Mouse (Mus musculus) gastrocnemius, postnatal 36 days (tissue): ENCODE data around the gene Slc29a1. TPM values are rescaled to one million over a fixed set of nuclear protein-coding genes. Genes with fewer than 3 reads are reported as not detected.

Experiments
- DNase-seq, 2 experiments: peaks; one replicate each; pipeline ENCODE4 v3.0.0; 2022
- intact Hi-C: fragments of 180-260 bp; cut with DNase I; formaldehyde crosslinking; loops from one replicate; pipeline ENCODE4 v1.15.1; 2025
- total RNA-seq, 2 experiments: library from RNA; stranded (reverse); gene quantifications; 2 replicates each; pipeline ENCODE4 v1.2.3; 2021

Gene Slc29a1
- total RNA-seq, 2 experiments from 2014 or later, result 30.3 to 35.8 TPM

GRCm38 (mm10) chr17:45575123-45575897 lies 24.1 kb downstream of the Slc29a1 start:
- intact Hi-C loops, result no loop called here
- no peak for DNase-seq

- DNase-seq, result peak; percentile 47 to 70
These were observed 25.2 kb downstream of the Slc29a1 start for GRCm38 (mm10) chr17:45574129-45574761.

GRCm38 (mm10) chr17:45573780-45574123 lies 25.7 kb downstream of the Slc29a1 start:
- DNase-seq, result peak; percentile 96 to 98
- intact Hi-C loops, result no loop called here

More at GRCm38 (mm10) chr17:45574129-45574761, 25.2 kb downstream of the Slc29a1 start:
- intact Hi-C loops, result no loop called here

GRCm38 (mm10) chr17:45573087-45573779 lies 26.2 kb downstream of the Slc29a1 start, which contains the start of gene Hsp90ab1:
Hsp90ab1 (minus strand) TSS chr17:45573271.
- intact Hi-C loops, result no loop called here

GRCm38 (mm10) chr17:45572103-45573086 lies 27.0 kb downstream of the Slc29a1 start:
- DNase-seq, result peak; percentile 62 to 69
- intact Hi-C loops, result no loop called here

More at GRCm38 (mm10) chr17:45573087-45573779, 26.2 kb downstream of the Slc29a1 start, which contains the start of gene Hsp90ab1:
- DNase-seq, result peak; percentile 98

GRCm38 (mm10) chr17:45569999-45570398 lies 29.4 kb downstream of the Slc29a1 start:
- intact Hi-C loops, result no loop called here
- DNase-seq, result no peak

- intact Hi-C loops, result no loop called here
- no peak for DNase-seq
These were observed 30.4 kb downstream of the Slc29a1 start for GRCm38 (mm10) chr17:45568990-45569389.

GRCm38 (mm10) chr17:45567162-45567601 lies 32.2 kb downstream of the Slc29a1 start:
- no peak for DNase-seq
- intact Hi-C loops, result no loop called here

- intact Hi-C loops, result no loop called here
These were observed 32.8 kb downstream of the Slc29a1 start for GRCm38 (mm10) chr17:45566360-45567161.

GRCm38 (mm10) chr17:45566031-45566359 lies 33.4 kb downstream of the Slc29a1 start:
- intact Hi-C loops, result no loop called here
- DNase-seq, result no peak

More at GRCm38 (mm10) chr17:45566360-45567161, 32.8 kb downstream of the Slc29a1 start:
- DNase-seq, result no peak

GRCm38 (mm10) chr17:45565103-45565502 lies 34.3 kb downstream of the Slc29a1 start:
- no peak for DNase-seq
- intact Hi-C loops, result no loop called here

GRCm38 (mm10) chr17:45564531-45565084 lies 34.8 kb downstream of the Slc29a1 start:
- intact Hi-C loops, result no loop called here
- no peak for DNase-seq

- intact Hi-C loops, result no loop called here
These were observed 35.5 kb downstream of the Slc29a1 start, which contains the start of gene Slc35b2 for GRCm38 (mm10) chr17:45563655-45564530. Slc35b2 (plus strand) TSS chr17:45563874.

GRCm38 (mm10) chr17:45563216-45563615 lies 36.2 kb downstream of the Slc29a1 start:
- intact Hi-C loops, result no loop called here
- DNase-seq, result no peak

More at GRCm38 (mm10) chr17:45563655-45564530, 35.5 kb downstream of the Slc29a1 start, which contains the start of gene Slc35b2:
- DNase-seq, result peak; percentile 89 to 93

- intact Hi-C loops, result no loop called here
- DNase-seq, result no peak
These were observed 39.5 kb downstream of the Slc29a1 start for GRCm38 (mm10) chr17:45559732-45560525.

- intact Hi-C loops, result no loop called here
- no peak for DNase-seq
These were observed 41.2 kb downstream of the Slc29a1 start for GRCm38 (mm10) chr17:45557998-45558862.
